Mouse (Mus musculus) urinary bladder, postnatal 10 days (tissue): ENCODE data around the gene Cpeb1.
"Not testable (repeated sequence)": the region's sequence is repeated elsewhere in the genome, so short reads cannot be mapped to it uniquely, and the experiment has no call there.

ENCODE experiments used
- DNase-seq: peaks from one replicate; pipeline ENCODE4 v3.0.0; 2022; ENCODE audit warnings: low spot score

Gene Cpeb1

GRCm38 (mm10) chr7:81455155-81455651 lies at the start of gene Cpeb1:
Cpeb1 (minus strand) TSS chr7:81455465.
- no peak for DNase-seq

DNA sequence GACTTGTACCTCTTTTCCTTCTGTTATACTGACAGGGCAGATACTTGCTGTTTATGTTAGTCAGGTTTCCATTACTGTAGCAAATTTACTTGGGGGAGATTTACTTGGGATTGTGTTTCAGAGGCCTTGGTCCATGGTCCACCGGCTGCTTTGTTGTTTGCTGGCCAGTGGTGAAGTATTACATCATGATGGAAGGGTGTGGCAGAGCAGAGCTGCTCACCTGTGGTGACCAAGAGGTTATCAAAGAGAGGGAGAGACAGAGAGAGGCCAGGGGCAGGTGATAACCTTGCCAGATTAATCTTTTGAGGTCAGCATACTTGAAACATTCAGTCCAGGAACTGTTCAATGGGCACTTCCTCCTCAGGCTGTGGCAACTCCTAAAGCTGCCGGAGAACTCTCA lies 45.8 kb upstream of the Cpeb1 start:
- no peak for DNase-seq

DNA sequence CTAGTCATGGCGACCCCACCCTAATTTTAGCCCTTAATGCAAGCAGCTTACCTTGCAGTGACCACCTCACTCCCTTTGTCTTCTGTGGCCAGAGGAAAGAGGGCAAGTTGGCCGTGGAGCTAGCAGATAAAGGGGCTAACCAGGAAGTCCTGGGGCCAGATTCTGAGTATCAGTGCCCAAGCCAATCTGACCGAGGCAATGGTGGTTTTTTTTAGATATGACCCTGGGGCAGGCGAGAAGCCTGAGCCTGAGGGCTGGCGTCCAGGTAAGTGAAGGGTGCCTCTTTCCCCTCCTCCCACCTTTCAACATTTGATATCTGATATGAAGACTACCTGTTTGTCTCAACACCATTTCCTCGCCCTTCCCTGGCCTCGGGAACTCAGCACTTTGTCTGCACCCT lies 42.9 kb upstream of the Cpeb1 start, which contains the start of gene BC048679:
Gene BC048679 (minus strand): TSS at position 101 of the 400 bp plus-strand sequence.
- no peak for DNase-seq

DNA sequence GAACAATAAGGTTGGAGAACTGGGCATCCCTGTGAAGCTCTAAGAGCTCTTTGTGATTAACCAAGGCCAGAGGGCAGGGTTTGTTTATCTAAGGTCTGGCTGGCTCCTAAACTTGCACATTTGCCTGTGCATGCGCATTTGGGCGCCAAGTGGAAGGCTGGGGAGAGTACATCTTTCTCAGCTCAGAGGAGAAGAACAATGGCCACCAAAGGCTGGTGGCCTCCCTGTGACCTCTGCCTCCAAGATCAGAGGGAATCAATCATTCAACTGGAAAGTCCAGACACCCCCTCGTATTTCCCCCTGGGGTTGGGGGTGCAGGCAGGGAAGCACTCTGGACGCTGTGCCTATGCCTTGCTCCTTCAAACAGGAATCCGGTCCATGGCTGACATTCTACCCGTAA lies 41.9 kb upstream of the Cpeb1 start:
- no peak for DNase-seq

DNA sequence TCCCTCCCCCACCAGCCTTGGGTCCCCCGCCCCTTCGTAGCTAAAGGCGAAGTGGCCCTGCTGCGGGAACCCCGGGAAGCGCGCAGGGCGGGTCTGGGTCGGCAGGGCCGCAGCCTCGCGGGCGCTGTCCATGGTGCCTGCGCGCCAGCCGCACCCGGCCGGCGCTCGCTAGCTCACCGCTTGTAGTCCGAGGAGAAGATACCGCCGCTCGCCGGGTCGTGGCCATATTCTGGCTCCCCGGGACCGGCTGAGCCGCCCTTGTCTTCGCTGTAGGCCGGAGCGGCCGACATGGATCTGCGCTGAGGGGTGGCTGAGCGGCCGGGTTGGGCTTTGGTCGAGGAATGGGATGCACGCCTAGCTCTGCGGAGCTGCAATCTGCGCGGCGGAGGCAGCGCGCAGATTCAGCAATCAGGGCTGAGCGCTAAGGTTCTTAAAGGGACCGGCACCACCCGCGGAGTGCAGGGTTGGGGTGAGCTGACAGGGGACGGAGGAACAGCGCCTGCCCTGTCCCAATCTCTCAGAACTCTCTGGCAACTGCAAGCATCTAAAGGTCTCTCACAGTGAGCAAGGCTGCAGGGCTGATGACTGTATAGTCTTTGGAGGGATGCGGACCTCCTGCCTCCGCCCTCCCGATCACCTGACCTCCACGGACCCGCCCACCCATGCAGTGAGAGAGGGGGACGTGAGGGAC lies 38.2 kb upstream of the Cpeb1 start, which contains the start of gene Ap3b2:
Gene Ap3b2 (minus strand): TSS at position 595 of the 691 bp plus-strand sequence.
- no peak for DNase-seq

DNA sequence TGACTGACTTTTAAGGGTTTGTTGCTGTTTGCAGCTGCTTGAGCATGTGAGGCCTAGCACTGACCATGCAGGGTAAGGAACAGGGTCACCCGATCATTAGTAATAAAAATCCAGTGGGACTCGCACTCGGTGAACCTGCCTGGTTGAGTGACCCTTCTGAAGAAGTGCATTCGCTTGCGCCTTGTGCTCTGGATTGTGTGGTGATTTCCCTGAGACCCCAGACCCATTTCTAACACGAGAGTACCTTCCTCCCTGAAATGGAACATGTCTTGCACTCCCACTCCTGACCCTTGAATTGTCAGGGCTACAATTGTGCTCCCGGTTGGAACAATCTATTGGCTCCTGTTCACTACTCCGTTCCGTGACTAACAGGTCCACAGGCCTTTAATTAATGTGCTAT lies 37.4 kb upstream of the Cpeb1 start:
- DNase-seq = no peak

- DNase-seq = no peak
Measured at GRCm38 (mm10) chr7:81489649-81490048, 34.4 kb upstream of the Cpeb1 start.

- DNase-seq = no peak
Measured at GRCm38 (mm10) chr7:81480800-81481199, 25.5 kb upstream of the Cpeb1 start.

GRCm38 (mm10) chr7:81479531-81480090 lies 24.3 kb upstream of the Cpeb1 start:
- no peak for DNase-seq

- DNase-seq = not testable (repeated sequence)
Measured at GRCm38 (mm10) chr7:81478261-81478660, 23.0 kb upstream of the Cpeb1 start.

GRCm38 (mm10) chr7:81476833-81477232 lies 21.6 kb upstream of the Cpeb1 start:
- no peak for DNase-seq

DNA sequence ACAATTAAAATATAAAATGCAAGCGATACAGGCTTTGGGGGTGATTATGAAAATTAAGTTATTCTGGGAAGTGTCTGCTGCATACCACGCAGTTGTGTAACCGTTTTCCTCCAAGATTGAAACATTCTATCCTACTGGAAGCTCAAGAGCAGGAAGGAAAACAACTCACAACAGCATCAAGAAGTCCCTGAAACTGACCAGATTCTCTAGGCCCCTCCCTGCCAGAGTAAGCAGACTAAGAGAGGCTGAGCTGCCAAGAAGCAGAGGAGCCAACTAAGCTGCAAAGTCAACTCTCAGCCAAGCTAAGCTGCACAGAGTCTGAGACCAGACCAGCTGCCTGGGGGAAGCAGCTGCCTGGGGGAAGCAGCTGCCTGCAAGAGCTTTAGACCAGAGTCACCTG lies 20.0 kb upstream of the Cpeb1 start:
- DNase-seq = no peak

- no peak for DNase-seq
Measured at GRCm38 (mm10) chr7:81464906-81465450, 9.7 kb upstream of the Cpeb1 start.

GRCm38 (mm10) chr7:81464116-81464515 lies 8.9 kb upstream of the Cpeb1 start:
- DNase-seq = no peak

GRCm38 (mm10) chr7:81462815-81463214 lies 7.5 kb upstream of the Cpeb1 start:
- no peak for DNase-seq

DNA sequence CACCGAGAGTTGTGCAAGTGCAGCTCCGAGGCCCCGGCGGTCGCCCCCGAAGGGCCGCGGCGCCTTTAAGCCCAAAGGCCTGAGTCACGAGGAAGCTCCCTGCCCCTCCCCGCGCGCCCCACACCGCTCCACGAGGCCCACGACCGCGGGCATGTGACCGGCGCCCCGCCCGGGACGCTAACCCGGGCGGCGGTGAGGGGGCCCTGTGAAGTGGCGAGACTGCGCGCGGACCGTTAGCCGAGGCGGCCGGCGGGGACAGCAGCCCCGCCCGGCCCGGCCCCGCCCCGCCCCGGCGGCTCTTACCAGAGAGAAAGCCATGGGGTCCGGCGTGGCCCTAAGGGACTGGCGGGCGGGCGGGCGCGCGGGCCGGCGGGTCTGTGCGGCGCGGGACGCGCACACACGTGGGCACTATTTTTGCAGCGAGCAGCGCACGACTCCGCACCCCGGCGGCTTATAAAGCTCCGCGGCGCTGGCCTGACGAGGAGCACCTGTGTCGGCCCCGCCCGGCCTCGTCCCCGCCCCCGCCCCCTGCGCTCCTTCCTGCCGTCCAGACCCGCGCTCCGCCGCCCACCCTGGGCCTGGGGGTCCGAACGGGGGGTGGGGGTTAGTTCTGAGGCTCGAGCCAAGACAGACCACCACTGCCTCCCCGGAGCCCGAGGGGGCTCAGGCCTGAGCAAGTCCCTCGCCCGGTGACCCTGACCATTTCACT lies 780 bp downstream of the Cpeb1 start:
- no peak for DNase-seq

- no peak for DNase-seq
Measured at GRCm38 (mm10) chr7:81453443-81454274, 1.6 kb downstream of the Cpeb1 start.

- no peak for DNase-seq
Measured at GRCm38 (mm10) chr7:81452971-81453441, 2.3 kb downstream of the Cpeb1 start.

GRCm38 (mm10) chr7:81398957-81399356 lies 56.3 kb downstream of the Cpeb1 start:
- no peak for DNase-seq

DNA sequence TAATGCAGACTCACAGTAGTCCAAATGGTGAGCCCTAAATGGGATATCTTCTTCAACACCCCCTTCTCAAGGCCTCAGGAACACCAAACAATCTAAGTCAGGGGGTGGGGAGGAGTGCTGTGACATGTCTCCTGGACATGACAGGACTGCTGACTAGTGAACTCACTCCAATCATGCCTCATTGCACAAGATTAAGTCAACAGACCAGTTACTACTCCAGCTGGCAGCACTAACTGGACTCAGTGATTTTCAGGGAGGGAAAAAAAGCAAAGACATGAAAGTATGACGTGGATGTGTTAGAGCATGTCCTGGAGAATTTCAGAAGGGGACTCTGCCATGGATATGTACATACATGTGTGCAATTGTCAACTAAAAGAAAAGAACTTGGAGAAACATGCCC lies 75.9 kb downstream of the Cpeb1 start:
- DNase-seq = no peak

DNA sequence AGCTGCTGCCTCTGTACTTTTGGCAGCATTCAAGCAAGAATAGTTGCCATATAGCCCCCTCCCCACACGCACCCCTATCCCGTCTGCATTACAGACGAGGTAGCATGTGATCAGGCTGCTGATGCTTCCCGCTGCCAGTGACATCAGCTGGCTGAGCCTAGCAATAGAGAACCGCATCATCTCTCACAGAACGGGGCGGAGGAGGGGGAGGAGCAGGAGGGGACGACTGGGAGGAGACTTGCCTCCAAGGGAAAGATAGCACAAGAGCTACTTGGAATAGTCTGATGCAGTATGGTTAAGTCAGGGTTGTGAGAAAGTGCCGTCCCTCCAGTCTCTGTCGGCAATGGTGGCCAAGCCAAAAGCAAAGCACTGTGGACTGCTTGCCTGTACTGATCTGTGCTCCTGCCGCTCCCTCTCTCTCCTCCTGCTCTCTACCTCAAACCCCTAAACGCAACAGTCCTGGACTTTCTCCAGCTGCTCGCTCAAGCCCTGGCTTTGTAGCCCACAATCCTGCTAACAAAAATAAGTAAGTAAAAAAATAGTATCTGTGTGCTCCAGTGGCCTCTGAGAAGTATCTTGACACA lies 82.8 kb downstream of the Cpeb1 start:
- no peak for DNase-seq
